Mouse (Mus musculus) spleen, adult 2 months (tissue): ENCODE measurements around the gene Pla2g2e.

Experiments used
- CTCF ChIP-seq: fragments of 200-500 bp; IDR thresholded peaks from 2 replicates; pipeline ENCODE4 v1.5.1; 2011; ENCODE audit warnings: mild to moderate bottlenecking, inconsistent platforms; ENCODE audit not compliant: insufficient read depth, insufficient read length, insufficient replicate concordance; ENCODE audit errors: extremely low read depth
- POLR2A ChIP-seq: fragments of 200-500 bp; IDR thresholded peaks from 2 replicates; pipeline ENCODE4 v1.6.1; 2011; ENCODE audit warnings: low read depth, low read length, inconsistent platforms

- TF ChIP-seq POLR2A (no peak), CTCF (no peak)
Observed at GRCm38 (mm10) chr4:138917282-138917681, 39.5 kb downstream of the Pla2g2e start.
